Mouse (Mus musculus) bone marrow, adult 2 months (tissue): ENCODE results near the gene Slfn9.

Experiments used
- CTCF ChIP-seq: fragments of 200-500 bp; IDR thresholded peaks from 2 replicates; pipeline ENCODE4 v1.5.1; 2011; ENCODE audit warnings: low read length, control low read depth; ENCODE audit not compliant: control insufficient read depth, insufficient read depth
- POLR2A ChIP-seq: fragments of 200-500 bp; IDR thresholded peaks from 2 replicates; pipeline ENCODE4 v1.6.1; 2011; ENCODE audit warnings: low read depth, mild to moderate bottlenecking, control low read depth, low read length, borderline replicate concordance; ENCODE audit not compliant: control insufficient read depth

- TF ChIP-seq POLR2A (no peak), CTCF (no peak)
Observed at GRCm38 (mm10) chr11:82928897-82929632, 62.6 kb downstream of the Slfn9 start.
